Mouse (Mus musculus): Measurements from ENCODE around the gene Eml2. TPM values are rescaled to one million over a fixed set of nuclear protein-coding genes. Genes with fewer than 3 reads are reported as not detected.

Gene Eml2
- polyA plus RNA-seq, 1 experiment from 2014 or later = 17.9 TPM

DNA sequence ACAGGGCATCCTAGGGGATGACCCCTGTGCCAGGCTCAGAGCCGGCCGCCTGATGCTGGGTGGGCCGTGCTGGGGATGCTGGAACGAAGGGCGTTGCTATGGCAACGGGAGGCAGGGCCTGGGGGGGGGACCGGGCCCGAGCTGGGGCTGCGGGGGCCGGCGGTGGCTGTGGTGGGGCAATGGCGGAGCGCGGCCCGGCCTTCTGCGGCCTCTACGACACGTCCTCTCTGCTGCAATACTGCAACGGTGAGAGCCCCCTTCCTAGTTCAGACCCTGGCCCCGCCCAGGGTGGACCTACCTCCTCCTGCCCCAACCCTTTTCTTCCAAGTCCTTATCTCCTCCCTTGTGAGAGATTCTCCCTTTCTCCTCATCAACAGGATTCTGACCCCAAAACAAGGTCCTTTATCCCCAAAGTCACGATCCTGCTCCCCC, 311 bp downstream of the Eml2 start:
- Histone ChIP-seq H3K4me1 (ENCODE audit: insufficient read depth, low read depth, low read length) (peaks cover 17% of the 10 kb centered on the region; the same call in 1 of the 2 replicates), H3K27me3 (replicated peaks; ENCODE audit: insufficient read depth, low read length) (peaks cover 37% of the 10 kb centered on the region), H3K4me3 (ENCODE audit: low read depth, low read length) (no peak overlapping the region), H3K27ac (ENCODE audit: low read length) (no peak overlapping the region), H3K9ac (replicated peaks; ENCODE audit: low read depth) (no peak overlapping the region), H3K36me3 (ENCODE audit: insufficient read depth, low read length) (no peaks in the 10 kb centered on the region), H3K4me2 (replicated peaks; ENCODE audit: low read depth, low read length) (no peak overlapping the region), H3K9me3 (ENCODE audit: low read length) (no peaks in the 10 kb centered on the region)
- TF ChIP-seq CTCF (IDR thresholded peaks at IDR 0.05) (no peak), EP300 (IDR thresholded peaks at IDR 0.05) (no peak)
- ATAC-seq (no peak), DNase-seq (ENCODE audit: low spot score) (no peak)
- 10% methylated on average over 14 of the region's 21 CpGs for whole genome bisulfite sequencing

DNA sequence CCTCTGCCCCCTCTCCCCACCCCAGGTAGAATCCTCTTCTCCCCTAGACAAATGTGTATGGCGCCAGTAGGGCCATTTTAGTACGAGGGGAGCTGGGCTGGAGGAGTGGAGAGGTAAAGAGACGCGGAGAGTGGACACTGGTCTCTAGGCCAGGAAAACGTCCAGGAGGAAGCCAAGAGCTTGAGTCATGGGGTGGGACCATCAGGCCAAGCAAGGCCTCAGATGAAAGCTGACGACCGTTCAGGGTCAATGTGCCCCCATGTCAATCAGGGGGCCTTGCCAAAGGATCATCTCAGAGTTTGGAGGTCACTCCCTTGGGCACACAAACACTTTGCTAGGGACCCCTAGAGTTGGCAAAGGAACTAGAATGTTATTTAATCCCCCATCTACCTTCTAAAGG, 995 bp downstream of the Eml2 start:
- Histone ChIP-seq H3K4me1 (ENCODE audit: insufficient read depth, low read depth, low read length) (peaks cover 20% of the 10 kb centered on the region; the same call in 1 of the 2 replicates), H3K27ac (ENCODE audit: low read length) (no peak overlapping the region), H3K9ac (replicated peaks; ENCODE audit: low read depth) (no peak overlapping the region), H3K36me3 (ENCODE audit: insufficient read depth, low read length) (no peaks in the 10 kb centered on the region), H3K9me3 (ENCODE audit: low read length) (no peaks in the 10 kb centered on the region), H3K4me2 (replicated peaks; ENCODE audit: low read depth, low read length) (no peak overlapping the region), H3K4me3 (ENCODE audit: low read depth, low read length) (no peak overlapping the region), H3K27me3 (replicated peaks; ENCODE audit: insufficient read depth, low read length) (peaks cover 37% of the 10 kb centered on the region)
- DNase-seq (ENCODE audit: low spot score) (no peak), ATAC-seq (no peak)
- TF ChIP-seq EP300 (IDR thresholded peaks at IDR 0.05) (no peak), CTCF (IDR thresholded peaks at IDR 0.05) (no peak)
- 61% methylated on average over 7 of the region's 7 CpGs for WGBS

DNA sequence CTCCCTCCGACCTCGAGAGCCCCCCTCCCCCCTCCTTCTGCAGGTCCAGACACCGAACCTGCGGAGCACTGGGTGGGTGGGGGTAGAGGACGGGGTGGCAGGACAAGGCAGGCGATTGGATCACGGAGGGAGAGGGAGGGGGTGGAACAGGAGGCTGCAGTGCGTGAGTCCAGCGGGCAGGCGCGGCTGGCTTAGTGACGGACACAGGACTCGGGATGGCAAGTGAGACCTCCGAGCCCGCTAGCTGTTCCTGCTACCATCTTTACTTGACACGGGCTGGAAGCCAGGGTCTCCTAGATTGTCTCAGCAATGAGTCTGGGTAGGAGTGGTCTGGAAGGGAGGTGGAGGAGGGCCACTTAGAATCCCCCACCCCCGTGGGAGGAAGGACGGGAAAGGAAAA, 1.8 kb downstream of the Eml2 start:
- H3K27me3 ChIP-seq (replicated peaks; ENCODE audit: insufficient read depth, low read length) = peaks cover 37% of the 10 kb centered on the region
- DNase-seq (ENCODE audit: low spot score) (no peak), ATAC-seq (no peak)
- H3K9ac ChIP-seq (replicated peaks; ENCODE audit: low read depth) = no peak overlapping the region
- H3K4me3 ChIP-seq (ENCODE audit: low read depth, low read length) = no peak overlapping the region
- H3K4me2 ChIP-seq (replicated peaks; ENCODE audit: low read depth, low read length) = no peak overlapping the region
- no peak overlapping the region for H3K27ac ChIP-seq (ENCODE audit: low read length)
- WGBS = 8% methylated on average over 15 of the region's 18 CpGs
- TF ChIP-seq EP300 (IDR thresholded peaks at IDR 0.05) (no peak), CTCF (IDR thresholded peaks at IDR 0.05) (no peak)
- H3K9me3 ChIP-seq (ENCODE audit: low read length) = no peaks in the 10 kb centered on the region
- no peaks in the 10 kb centered on the region for H3K36me3 ChIP-seq (ENCODE audit: insufficient read depth, low read length)
- peaks cover 16% of the 10 kb centered on the region; the same call in 1 of the 2 replicates for H3K4me1 ChIP-seq (ENCODE audit: insufficient read depth, low read depth, low read length)

DNA sequence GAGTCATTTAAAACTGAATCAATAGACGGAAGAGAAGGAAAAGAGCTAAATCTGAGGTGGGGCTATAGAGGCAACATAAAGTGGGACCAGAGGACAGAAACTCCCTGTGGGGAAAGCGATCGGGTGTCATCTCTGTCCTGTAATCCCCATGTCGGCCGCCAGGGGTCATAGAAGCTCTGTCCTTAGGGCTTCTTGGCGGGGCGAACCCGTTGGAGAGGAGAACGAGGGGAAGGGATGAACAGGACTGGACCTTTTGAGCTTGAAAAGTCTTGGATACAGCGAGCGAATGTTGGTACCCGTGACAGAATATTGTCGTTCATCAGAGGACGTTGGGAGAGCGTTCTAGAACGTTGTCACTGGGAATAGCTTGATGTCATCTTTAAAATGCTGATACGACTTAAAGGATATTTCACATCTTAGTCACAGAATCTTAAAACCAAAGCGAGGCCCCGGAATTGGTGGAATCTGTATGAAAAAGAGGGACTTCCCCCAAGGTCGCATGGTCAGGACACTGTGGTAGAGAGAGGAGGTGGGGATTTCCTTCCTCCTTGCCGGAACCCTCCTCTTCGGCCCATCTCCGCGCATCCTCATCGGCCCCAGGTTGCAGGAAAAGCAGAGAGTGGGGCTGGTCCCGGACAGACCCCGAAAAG, 2.3 kb downstream of the Eml2 start:
- H3K9ac ChIP-seq (replicated peaks; ENCODE audit: low read depth) = no peak overlapping the region

DNA sequence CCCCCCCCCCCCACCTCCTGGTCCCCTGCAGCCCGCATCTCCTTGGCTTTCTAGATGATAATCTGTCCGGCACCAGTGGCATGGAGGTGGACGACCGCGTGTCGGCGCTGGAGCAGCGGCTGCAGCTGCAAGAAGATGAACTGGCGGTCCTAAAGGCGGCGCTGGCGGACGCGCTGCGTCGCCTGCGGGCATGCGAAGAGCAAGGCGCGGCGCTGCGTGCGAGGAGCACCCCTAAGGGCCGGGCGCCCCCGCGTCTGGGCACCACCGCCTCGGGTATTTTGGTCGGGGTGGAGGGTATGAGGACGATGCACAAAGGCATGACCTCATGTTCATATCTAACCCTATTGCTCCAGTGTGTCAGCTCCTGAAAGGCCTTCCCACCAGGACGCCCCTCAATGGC, 3.0 kb downstream of the Eml2 start:
- TF ChIP-seq CTCF (IDR thresholded peaks at IDR 0.05) (peak; percentile 88), EP300 (IDR thresholded peaks at IDR 0.05) (no peak)
- H3K36me3 ChIP-seq (ENCODE audit: insufficient read depth, low read length) = no peaks in the 10 kb centered on the region
- H3K9me3 ChIP-seq (ENCODE audit: low read length) = no peaks in the 10 kb centered on the region
- H3K27ac ChIP-seq (ENCODE audit: low read length) = no peak overlapping the region
- under 1% methylated on average over 31 of the region's 32 CpGs for WGBS
- H3K4me3 ChIP-seq (ENCODE audit: low read depth, low read length) = 0 out of 2 replicates have a peak overlapping the region, but pooled peaks have one; percentile 14
- peaks cover 16% of the 10 kb centered on the region; the same call in 1 of the 2 replicates for H3K4me1 ChIP-seq (ENCODE audit: insufficient read depth, low read depth, low read length)
- no peak overlapping the region for H3K9ac ChIP-seq (replicated peaks; ENCODE audit: low read depth)
- DNase-seq (ENCODE audit: low spot score) = peak; percentile 83
- ATAC-seq = peak; percentile 21
- peak overlapping the region; percentile 19; the same call in 1 of the 2 replicates for H3K4me2 ChIP-seq (replicated peaks; ENCODE audit: low read depth, low read length)
- H3K27me3 ChIP-seq (replicated peaks; ENCODE audit: insufficient read depth, low read length) = peaks cover 37% of the 10 kb centered on the region

More for the DNA sequence above, 2.3 kb downstream of the Eml2 start:
- no peaks in the 10 kb centered on the region for H3K9me3 ChIP-seq (ENCODE audit: low read length)
- DNase-seq (ENCODE audit: low spot score) = peak; percentile 60
- H3K36me3 ChIP-seq (ENCODE audit: insufficient read depth, low read length) = no peaks in the 10 kb centered on the region
- no peak overlapping the region for H3K4me2 ChIP-seq (replicated peaks; ENCODE audit: low read depth, low read length)
- 6% methylated on average over 27 of the region's 27 CpGs for WGBS
- no peak for ATAC-seq
- TF ChIP-seq EP300 (IDR thresholded peaks at IDR 0.05) = 0 out of 2 replicates have a peak, but pooled peaks have one; percentile 27
- TF ChIP-seq CTCF (IDR thresholded peaks at IDR 0.05) = peak; percentile 86
- no peak overlapping the region for H3K27ac ChIP-seq (ENCODE audit: low read length)
- H3K27me3 ChIP-seq (replicated peaks; ENCODE audit: insufficient read depth, low read length) = peaks cover 37% of the 10 kb centered on the region
- H3K4me3 ChIP-seq (ENCODE audit: low read depth, low read length) = no peak overlapping the region
- H3K4me1 ChIP-seq (ENCODE audit: insufficient read depth, low read depth, low read length) = peaks cover 16% of the 10 kb centered on the region; the same call in 1 of the 2 replicates

DNA sequence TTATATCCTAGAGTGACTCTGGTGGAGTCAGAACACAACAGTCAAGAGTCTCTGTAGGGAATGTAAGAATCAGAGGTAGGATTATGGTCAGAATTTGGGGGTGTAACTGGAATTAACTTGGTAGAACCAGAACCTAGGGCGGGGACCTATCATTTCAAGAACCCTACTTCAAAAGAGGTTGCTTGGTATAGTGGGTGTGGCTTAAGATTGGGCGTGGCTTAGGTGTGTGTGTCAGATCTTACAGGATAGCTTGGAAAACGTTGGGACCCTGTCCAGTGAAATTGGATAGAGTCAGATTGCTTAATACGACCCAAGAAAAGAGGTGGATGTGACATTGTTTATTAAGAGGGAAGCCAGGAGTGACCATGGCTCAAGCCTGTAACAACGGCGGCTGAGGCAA, 3.7 kb downstream of the Eml2 start:
- TF ChIP-seq CTCF (IDR thresholded peaks at IDR 0.05) (no peak), EP300 (IDR thresholded peaks at IDR 0.05) (no peak)
- Histone ChIP-seq H3K9me3 (ENCODE audit: low read length) (no peaks in the 10 kb centered on the region), H3K36me3 (ENCODE audit: insufficient read depth, low read length) (no peaks in the 10 kb centered on the region), H3K27me3 (replicated peaks; ENCODE audit: insufficient read depth, low read length) (peaks cover 37% of the 10 kb centered on the region), H3K4me1 (ENCODE audit: insufficient read depth, low read depth, low read length) (peaks cover 16% of the 10 kb centered on the region; the same call in 1 of the 2 replicates), H3K4me2 (replicated peaks; ENCODE audit: low read depth, low read length) (no peak overlapping the region), H3K4me3 (ENCODE audit: low read depth, low read length) (no peak overlapping the region), H3K9ac (replicated peaks; ENCODE audit: low read depth) (no peak overlapping the region), H3K27ac (ENCODE audit: low read length) (no peak overlapping the region)
- DNase-seq (ENCODE audit: low spot score) (no peak), ATAC-seq (no peak)
- 17% methylated on average over 6 of the region's 6 CpGs for WGBS
